Mouse (Mus musculus) small intestine, adult 2 months (tissue): ENCODE measurements at regions not wholly inside any gene's neighbourhood (a gene's known extent, or its start where the extent isn't known, plus 50 kb on each side); places are given as distances from the start of the nearest gene placed in this dataset.

Experiments used
- CTCF ChIP-seq: fragments of 200-500 bp; IDR thresholded peaks from 2 replicates; pipeline ENCODE4 v1.5.1; 2012; ENCODE audit warnings: low read depth, mild to moderate bottlenecking, control low read depth, inconsistent platforms, low read length, moderate library complexity, mixed read lengths; ENCODE audit not compliant: insufficient replicate concordance, insufficient read length; ENCODE audit errors: extremely low read depth
- POLR2A ChIP-seq: fragments of 200-500 bp; IDR thresholded peaks from 2 replicates; pipeline ENCODE4 v1.6.1; 2012; ENCODE audit warnings: low read depth, mild to moderate bottlenecking, control low read depth, inconsistent platforms, low read length, moderate library complexity

GRCm38 (mm10) chr1:166750236-166750635, 68.6 kb upstream of the Fmo9 start:
- TF ChIP-seq CTCF (no peak), POLR2A (no peak)
